Mouse (Mus musculus) ES-E14 (cell line): ENCODE results near the gene Ube2q1.

Source experiments
- MAFK ChIP-seq: IDR thresholded peaks from 2 replicates; pipeline ENCODE4 v1.6.1; 2014; ENCODE audit warnings: mild to moderate bottlenecking, low read depth, low read length, inconsistent platforms; ENCODE audit not compliant: insufficient read depth
- ZC3H11A ChIP-seq: IDR thresholded peaks from 2 replicates; pipeline ENCODE4 v1.6.1; 2012; ENCODE audit warnings: low read depth, mild to moderate bottlenecking, inconsistent platforms, low read length, borderline replicate concordance

DNA sequence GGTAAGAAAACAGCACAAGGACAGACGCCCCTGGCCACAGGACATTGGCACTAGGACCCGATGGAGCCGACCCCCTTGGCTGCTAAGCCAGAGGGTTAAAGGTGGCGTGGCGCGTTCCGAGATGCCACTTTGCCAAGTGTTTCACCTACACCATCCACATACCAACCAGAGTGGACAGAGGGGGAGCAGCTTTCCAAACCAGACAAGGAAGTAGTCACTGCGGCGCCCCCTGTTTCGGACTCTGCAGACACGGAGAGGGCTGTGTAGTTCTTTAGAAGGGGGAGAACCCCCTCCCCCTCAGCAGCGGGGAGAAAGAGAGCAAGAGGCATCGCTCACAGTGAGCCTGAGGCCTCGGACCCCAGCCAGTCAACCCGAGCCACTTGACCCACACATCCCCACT is 29.5 kb downstream of the Ube2q1 start:
- TF ChIP-seq ZC3H11A (no peak), MAFK (no peak)
